Mouse (Mus musculus) intestine, postnatal 0 days (tissue): ENCODE measurements around the gene Bivm. TPM values are rescaled to one million over a fixed set of nuclear protein-coding genes. Genes with fewer than 3 reads are reported as not detected.
A peak's percentile ranks its signal among the peaks of the same experiment; 100 is the strongest.

Experiments used
- ATAC-seq: fragments of 200-750 bp; cut with Nextera tagmentation; 2 replicates; pipeline ENCODE4 v1.8.0; 2017; ENCODE audit warnings: mild to moderate bottlenecking, moderate TSS enrichment, moderate library complexity
- H3K27ac ChIP-seq: fragments of 300-500 bp; sonication (generic); 2 replicates; pipeline ENCODE4 v1.5.1; 2014; ENCODE audit warnings: mild to moderate bottlenecking, low read depth, low read length, moderate library complexity
- H3K27me3 ChIP-seq: fragments of 300-500 bp; sonication (generic); replicated peaks from 2 replicates; pipeline ENCODE4 v1.6.1; 2014; ENCODE audit warnings: low read length, mixed read lengths; ENCODE audit not compliant: control insufficient read depth, insufficient read depth
- H3K36me3 ChIP-seq: fragments of 300-500 bp; sonication (generic); 2 replicates; pipeline ENCODE4 v1.6.1; 2014; ENCODE audit warnings: mild to moderate bottlenecking, moderate library complexity; ENCODE audit not compliant: control insufficient read depth, insufficient read depth
- H3K4me1 ChIP-seq: fragments of 300-500 bp; sonication (generic); replicated peaks from 2 replicates; pipeline ENCODE4 v1.6.1; 2014; ENCODE audit warnings: antibody characterized with exemption, low read length, mixed read lengths; ENCODE audit not compliant: control insufficient read depth, insufficient read depth
- H3K4me2 ChIP-seq: fragments of 300-500 bp; sonication (generic); replicated peaks from 2 replicates; pipeline ENCODE4 v1.6.1; 2014; ENCODE audit warnings: low read depth, mild to moderate bottlenecking, moderate library complexity
- H3K4me3 ChIP-seq: fragments of 300-500 bp; sonication (generic); 2 replicates; pipeline ENCODE4 v1.5.1; 2014; ENCODE audit warnings: low read depth, low read length
- H3K9ac ChIP-seq: fragments of 300-500 bp; sonication (generic); 2 replicates; pipeline ENCODE4 v1.6.1; 2014; ENCODE audit warnings: mild to moderate bottlenecking, low read depth, low read length
- H3K9me3 ChIP-seq: fragments of 300-500 bp; sonication (generic); 2 replicates; pipeline ENCODE4 v1.6.1; 2016; ENCODE audit warnings: mixed run types; ENCODE audit not compliant: control insufficient read depth
- CTCF ChIP-seq: sonication (generic); IDR thresholded peaks from 2 replicates; pipeline ENCODE4 v1.5.1; 2016; ENCODE audit warnings: low read depth, mild to moderate bottlenecking, control low read depth, antibody characterized with exemption, moderate library complexity
- WGBS: fragments of 180-500 bp; shearing (Covaris S2); extraction: QIAGEN DNeasy Blood & Tissue Kit; methylation state at CpG from one replicate; pipeline ENCODE4 v1.1.7; 2014; 5-methylcytosine and 5-hydroxymethylcytosine counted together
- polyA plus RNA-seq: library from polyadenylated mRNA; unstranded; fragments of >200 nt; fragmentation: Nextera tagmentation; extraction: Ambion mirVana; gene quantifications from 2 replicates; pipeline ENCODE4 v1.2.1, GENCODE M21; 2015

Gene Bivm
- polyA plus RNA-seq, 1 experiment from 2014 or later = 7.4 TPM

- ATAC-seq = peak; percentile 81
- Histone ChIP-seq H3K4me1 (no peaks in the 10 kb centered on the region), H3K9me3 (no peaks in the 10 kb centered on the region), H3K4me2 (peak overlapping the region; percentile 86), H3K36me3 (peaks cover 13% of the 10 kb centered on the region; the same call in 1 of the 2 replicates), H3K4me3 (peak overlapping the region; percentile 73), H3K27ac (peak overlapping the region; percentile 93), H3K9ac (peak overlapping the region; percentile 71), H3K27me3 (no peaks in the 10 kb centered on the region)
- under 1% methylated on average over 37 of the region's 43 CpGs for WGBS
- TF ChIP-seq CTCF = peak; percentile 77
Observed at GRCm38 (mm10) chr1:44119201-44120073, 680 bp downstream of the Bivm start.

- Histone ChIP-seq H3K9me3 (no peaks in the 10 kb centered on the region), H3K27ac (peak overlapping the region; percentile 93), H3K4me3 (peak overlapping the region; percentile 73), H3K27me3 (no peaks in the 10 kb centered on the region), H3K9ac (peak overlapping the region; percentile 71), H3K4me1 (peaks cover 4% of the 10 kb centered on the region; the same call in 1 of the 2 replicates), H3K36me3 (peaks cover 9% of the 10 kb centered on the region; the same call in 1 of the 2 replicates), H3K4me2 (peak overlapping the region; percentile 86)
- peak; percentile 67 for ATAC-seq
- no peak for TF ChIP-seq CTCF
- WGBS = 7% methylated on average over 6 of the region's 6 CpGs
Observed at GRCm38 (mm10) chr1:44120074-44120406, 1.3 kb downstream of the Bivm start.

GRCm38 (mm10) chr1:44122256-44122655 lies 3.5 kb downstream of the Bivm start:
- peaks cover 9% of the 10 kb centered on the region; the same call in 1 of the 2 replicates for H3K36me3 ChIP-seq
- H3K27me3 ChIP-seq = no peaks in the 10 kb centered on the region
- H3K27ac ChIP-seq = no peak overlapping the region
- ATAC-seq = no peak
- 80% methylated on average over 3 of the region's 3 CpGs for WGBS
- H3K4me1 ChIP-seq = peaks cover 5% of the 10 kb centered on the region; the same call in 1 of the 2 replicates
- no peak overlapping the region for H3K4me3 ChIP-seq
- H3K9ac ChIP-seq = no peak overlapping the region
- TF ChIP-seq CTCF = no peak
- H3K4me2 ChIP-seq = no peak overlapping the region
- H3K9me3 ChIP-seq = no peaks in the 10 kb centered on the region

- H3K9ac ChIP-seq = no peak overlapping the region
- WGBS = 92% methylated on average over 4 of the region's 4 CpGs
- H3K27me3 ChIP-seq = no peaks in the 10 kb centered on the region
- no peak for ATAC-seq
- H3K27ac ChIP-seq = no peak overlapping the region
- H3K9me3 ChIP-seq = no peaks in the 10 kb centered on the region
- H3K4me2 ChIP-seq = no peak overlapping the region
- peaks cover 28% of the 10 kb centered on the region for H3K36me3 ChIP-seq
- H3K4me1 ChIP-seq = peaks cover 5% of the 10 kb centered on the region; the same call in 1 of the 2 replicates
- no peak for TF ChIP-seq CTCF
- H3K4me3 ChIP-seq = no peak overlapping the region
Observed at GRCm38 (mm10) chr1:44125590-44125989, 6.8 kb downstream of the Bivm start.

DNA sequence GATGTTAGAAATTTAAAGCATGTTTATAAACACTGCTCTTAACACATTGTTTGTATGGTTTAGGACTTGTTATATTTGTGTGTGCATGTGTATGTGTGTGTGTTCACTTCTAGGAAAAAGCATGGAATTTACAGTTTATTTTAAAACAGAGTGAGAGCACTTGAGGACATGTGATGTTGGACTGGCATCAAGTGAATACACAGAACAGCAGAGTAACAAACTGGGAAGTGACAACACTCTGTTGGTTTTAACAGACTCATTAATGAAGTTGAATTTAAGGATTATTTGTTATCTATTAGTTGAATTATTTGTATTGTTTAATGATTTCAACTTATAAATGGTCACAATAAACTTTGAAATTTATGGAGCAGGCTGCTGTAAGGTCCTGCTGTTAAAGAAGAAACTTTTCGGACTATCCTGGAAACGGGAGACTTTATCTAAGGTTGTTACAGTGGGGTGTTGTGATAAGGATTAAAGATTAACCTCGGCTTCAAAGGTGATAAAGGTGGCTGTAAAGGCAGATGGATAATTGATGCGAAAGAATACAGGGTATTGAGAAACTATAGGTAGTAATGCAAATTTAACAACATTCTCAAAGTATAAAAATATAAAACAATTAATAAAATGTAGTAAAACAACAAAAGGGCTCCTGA lies 11.3 kb downstream of the Bivm start:
- peaks cover 1% of the 10 kb centered on the region; the same call in 1 of the 2 replicates for H3K4me1 ChIP-seq
- H3K9ac ChIP-seq = no peak overlapping the region
- H3K9me3 ChIP-seq = no peaks in the 10 kb centered on the region
- H3K4me3 ChIP-seq = no peak overlapping the region
- no peak for TF ChIP-seq CTCF
- no peaks in the 10 kb centered on the region for H3K27me3 ChIP-seq
- H3K27ac ChIP-seq = no peak overlapping the region
- 45% methylated on average over 4 of the region's 4 CpGs for WGBS
- H3K36me3 ChIP-seq = peaks cover 30% of the 10 kb centered on the region
- no peak overlapping the region for H3K4me2 ChIP-seq
- ATAC-seq = no peak

DNA sequence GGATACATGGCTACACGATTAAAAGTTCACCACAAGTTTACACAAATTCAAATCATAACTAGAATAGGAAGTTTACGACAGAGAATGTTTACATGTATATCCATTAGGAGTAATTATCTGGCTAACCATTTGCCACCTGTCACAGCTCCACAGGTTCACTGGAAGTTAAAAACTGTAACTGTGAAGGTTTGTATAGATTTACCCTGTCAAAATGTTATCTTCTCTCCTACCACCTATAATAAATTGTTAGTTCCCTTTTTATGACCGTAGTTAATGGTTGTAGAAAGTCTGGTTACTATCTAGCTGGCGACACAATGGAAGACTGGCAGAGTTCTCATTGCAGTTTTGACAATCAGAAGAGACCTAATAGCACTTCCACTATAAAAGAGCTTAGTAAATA lies 21.5 kb downstream of the Bivm start:
- H3K27me3 ChIP-seq = no peaks in the 10 kb centered on the region
- no peak overlapping the region for H3K4me3 ChIP-seq
- H3K9me3 ChIP-seq = no peaks in the 10 kb centered on the region
- WGBS = 15% methylated on average over 4 of the region's 4 CpGs
- no peak overlapping the region for H3K9ac ChIP-seq
- TF ChIP-seq CTCF = no peak
- peaks cover 24% of the 10 kb centered on the region for H3K36me3 ChIP-seq
- no peaks in the 10 kb centered on the region for H3K4me1 ChIP-seq
- H3K4me2 ChIP-seq = no peak overlapping the region
- H3K27ac ChIP-seq = no peak overlapping the region
- ATAC-seq = no peak
